Mouse (Mus musculus) G1E (cell line): ENCODE data around the gene Rgs3. TPM values are rescaled to one million over a fixed set of nuclear protein-coding genes. Genes with fewer than 3 reads are reported as not detected.

Experiments
- ATAC-seq: 2 replicates; pipeline ENCODE4 v1.8.0; 2016; ENCODE audit warnings: mild to moderate bottlenecking; ENCODE audit not compliant: insufficient number of reproducible peaks, poor library complexity, low FRiP score, severe bottlenecking; ENCODE audit errors: extremely low read depth
- DNase-seq: peaks from one replicate; pipeline ENCODE4 v3.0.0; 2012; ENCODE audit warnings: low spot score
- H3K27me3 ChIP-seq: 2 replicates; pipeline ENCODE4 v1.6.1; 2012; ENCODE audit warnings: mild to moderate bottlenecking, low read length, inconsistent platforms; ENCODE audit not compliant: insufficient read depth
- H3K36me3 ChIP-seq: replicated peaks from 2 replicates; pipeline ENCODE3; 2012; ENCODE audit warnings: mild to moderate bottlenecking, inconsistent platforms
- H3K4me1 ChIP-seq: 2 replicates; pipeline ENCODE4 v1.6.1; 2012; ENCODE audit warnings: low read depth, low read length, inconsistent platforms, mixed read lengths; ENCODE audit not compliant: insufficient read depth
- H3K4me3 ChIP-seq: 2 replicates; pipeline ENCODE4 v1.5.1; 2012; ENCODE audit warnings: low read depth, mild to moderate bottlenecking, inconsistent platforms, low read length, moderate library complexity, mixed read lengths
- H3K9me3 ChIP-seq: replicated peaks from 2 replicates; pipeline ENCODE4 v1.6.1; 2012; ENCODE audit warnings: inconsistent platforms
- CTCF ChIP-seq: IDR thresholded peaks from 2 replicates; pipeline ENCODE4 v1.5.1; 2012; ENCODE audit warnings: low read depth, low read length, inconsistent platforms, mixed read lengths
- GATA1 ChIP-seq: IDR thresholded peaks from 2 replicates; pipeline ENCODE4 v1.6.1; 2012; ENCODE audit warnings: borderline replicate concordance, low read length, inconsistent platforms, mixed read lengths
- GATA2 ChIP-seq: IDR thresholded peaks from 2 replicates; pipeline ENCODE4 v1.6.1; 2012; ENCODE audit warnings: low read depth, low read length, inconsistent platforms, borderline replicate concordance
- POLR2AphosphoS5 ChIP-seq: IDR thresholded peaks from 2 replicates; pipeline ENCODE4 v1.6.1; 2012; ENCODE audit warnings: low read depth, low read length, inconsistent platforms; ENCODE audit not compliant: insufficient replicate concordance
- TAL1 ChIP-seq: conservative IDR thresholded peaks from 2 replicates; pipeline ENCODE4 v1.6.1; 2012; ENCODE audit warnings: low read depth, low read length, inconsistent platforms, mixed read lengths
- polyA plus RNA-seq: library from polyadenylated mRNA; stranded (reverse); fragments of >175 nt; gene quantifications from 2 replicates; pipeline ENCODE4 v1.2.3, GENCODE M21; 2012
- total RNA-seq, 2 experiments: library from RNA; stranded (forward) in 1 of 2; stranded (reverse) in 1 of 2; fragments of 200-1000 nt in 1 of 2; fragments of >200 nt in 1 of 2; fragmentation: Nextera tagmentation in 1 of 2; gene quantifications; 2 replicates each; pipeline ENCODE4 v1.2.3; 2014 to 2017

The Rgs3 gene
- total and polyA plus RNA-seq, 3 experiments = 0.16 TPM; not detected in 2

DNA sequence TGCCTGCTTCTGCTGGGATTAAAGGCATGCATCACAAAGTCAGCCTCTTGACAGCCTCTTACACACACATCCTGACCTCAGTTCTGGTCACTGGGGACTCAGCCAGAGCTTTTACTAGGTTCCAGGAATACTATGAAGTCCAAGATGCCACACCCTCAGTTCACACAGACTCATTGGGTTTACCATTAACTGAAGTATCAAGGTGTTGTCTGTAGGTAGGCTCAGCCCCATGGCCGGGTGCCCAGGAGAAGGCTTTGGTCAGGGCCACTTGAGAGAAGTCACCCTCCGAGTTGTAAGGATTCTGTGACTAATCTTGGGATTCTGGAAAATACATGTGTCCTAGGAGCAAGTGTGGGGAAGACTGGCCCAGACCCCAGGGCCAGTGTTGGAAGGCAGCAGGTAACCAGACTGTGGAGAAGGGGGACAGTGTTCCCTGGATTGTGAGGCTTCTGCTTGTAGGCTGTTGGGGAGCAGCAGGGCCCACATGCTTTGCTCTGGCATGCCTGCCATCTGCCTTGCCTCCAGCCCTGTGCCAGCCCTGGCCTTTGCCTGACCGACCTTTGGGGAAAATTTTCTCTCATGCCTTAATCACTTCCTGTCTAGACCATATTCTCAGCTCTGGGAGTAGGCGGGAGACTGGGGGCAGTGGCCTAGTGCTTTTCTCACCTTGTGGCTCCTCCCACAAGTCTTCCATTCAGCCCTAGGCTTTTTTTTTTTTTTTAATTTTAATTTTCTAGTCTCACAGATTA lies 78.4 kb downstream of the Rgs3 start:
- ATAC-seq = no peak
- DNase-seq = no peak
- peaks cover 66% of the 10 kb centered on the region for H3K9me3 ChIP-seq
- no peaks in the 10 kb centered on the region for H3K4me1 ChIP-seq
- H3K36me3 ChIP-seq = no peaks in the 10 kb centered on the region
- H3K4me3 ChIP-seq = no peak overlapping the region
- TF ChIP-seq CTCF = no peak
- no peak for TF ChIP-seq POLR2AphosphoS5
- TF ChIP-seq TAL1 = no peak
- no peak for TF ChIP-seq GATA1
- TF ChIP-seq GATA2 = no peak
- H3K27me3 ChIP-seq = no peaks in the 10 kb centered on the region

DNA sequence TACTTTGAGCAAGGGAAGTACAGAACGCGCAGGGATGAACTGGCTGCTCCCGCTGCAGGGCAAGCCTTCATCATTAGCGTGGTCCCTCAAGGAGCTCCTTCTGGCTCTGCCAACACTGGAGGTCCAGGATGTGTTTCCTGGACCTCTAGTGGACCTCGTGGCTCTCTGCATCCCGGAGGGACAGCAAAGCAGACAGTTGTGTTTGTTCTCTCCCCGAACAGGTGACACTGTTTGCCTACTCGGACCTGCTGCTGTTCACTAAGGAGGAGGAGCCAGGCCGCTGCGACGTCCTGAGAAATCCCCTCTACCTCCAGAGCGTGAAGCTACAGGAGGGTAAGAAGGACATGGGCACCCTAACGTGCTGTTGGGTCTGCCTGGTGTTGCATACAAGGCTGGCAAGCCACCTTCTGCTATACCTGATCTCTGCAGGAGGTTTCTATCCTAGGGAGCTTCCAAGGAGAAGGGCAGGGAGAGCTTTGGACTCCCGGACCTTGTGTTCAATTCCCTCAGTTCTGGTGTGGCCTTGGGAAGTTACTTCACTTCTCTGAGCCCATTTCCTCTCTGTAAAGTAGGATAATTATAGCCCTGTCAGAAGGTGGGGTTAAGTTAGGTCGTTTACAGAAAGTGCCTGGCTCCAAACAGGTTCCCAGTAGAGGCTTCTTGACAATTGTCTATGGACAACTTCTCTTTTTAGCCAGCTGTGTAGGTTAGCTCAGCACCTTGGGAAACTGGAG lies 81.0 kb downstream of the Rgs3 start:
- Histone ChIP-seq H3K4me1 (no peaks in the 10 kb centered on the region), H3K27me3 (no peaks in the 10 kb centered on the region), H3K9me3 (peaks cover 69% of the 10 kb centered on the region), H3K36me3 (no peaks in the 10 kb centered on the region), H3K4me3 (no peak overlapping the region)
- DNase-seq (no peak), ATAC-seq (no peak)
- TF ChIP-seq POLR2AphosphoS5 (no peak), GATA1 (no peak), TAL1 (no peak), CTCF (no peak), GATA2 (no peak)

- H3K4me1 ChIP-seq = no peaks in the 10 kb centered on the region
- peaks cover 69% of the 10 kb centered on the region for H3K9me3 ChIP-seq
- H3K27me3 ChIP-seq = no peaks in the 10 kb centered on the region
- TF ChIP-seq GATA2 (no peak), TAL1 (no peak), POLR2AphosphoS5 (no peak), GATA1 (no peak), CTCF (no peak)
- no peak for ATAC-seq
- no peaks in the 10 kb centered on the region for H3K36me3 ChIP-seq
- DNase-seq = no peak
- no peak overlapping the region for H3K4me3 ChIP-seq
Observed at GRCm38 (mm10) chr4:62641230-62641589, 81.6 kb downstream of the Rgs3 start.

- no peak for ATAC-seq
- Histone ChIP-seq H3K4me1 (no peaks in the 10 kb centered on the region), H3K9me3 (peaks cover 69% of the 10 kb centered on the region), H3K36me3 (no peaks in the 10 kb centered on the region), H3K27me3 (no peaks in the 10 kb centered on the region), H3K4me3 (no peak overlapping the region)
- no peak for TF ChIP-seq GATA2
- TF ChIP-seq TAL1 = no peak
- no peak for TF ChIP-seq GATA1
- no peak for TF ChIP-seq CTCF
- no peak for DNase-seq
Observed at GRCm38 (mm10) chr4:62641656-62642055, 82.0 kb downstream of the Rgs3 start.

- no peaks in the 10 kb centered on the region for H3K27me3 ChIP-seq
- H3K36me3 ChIP-seq = no peaks in the 10 kb centered on the region
- H3K4me1 ChIP-seq = no peaks in the 10 kb centered on the region
- peaks cover 77% of the 10 kb centered on the region for H3K9me3 ChIP-seq
- ATAC-seq = no peak
- DNase-seq = no peak
- no peak overlapping the region for H3K4me3 ChIP-seq
- TF ChIP-seq POLR2AphosphoS5 (no peak), TAL1 (no peak), GATA1 (no peak), CTCF (no peak), GATA2 (no peak)
Observed at GRCm38 (mm10) chr4:62643401-62643800, 83.8 kb downstream of the Rgs3 start.

DNA sequence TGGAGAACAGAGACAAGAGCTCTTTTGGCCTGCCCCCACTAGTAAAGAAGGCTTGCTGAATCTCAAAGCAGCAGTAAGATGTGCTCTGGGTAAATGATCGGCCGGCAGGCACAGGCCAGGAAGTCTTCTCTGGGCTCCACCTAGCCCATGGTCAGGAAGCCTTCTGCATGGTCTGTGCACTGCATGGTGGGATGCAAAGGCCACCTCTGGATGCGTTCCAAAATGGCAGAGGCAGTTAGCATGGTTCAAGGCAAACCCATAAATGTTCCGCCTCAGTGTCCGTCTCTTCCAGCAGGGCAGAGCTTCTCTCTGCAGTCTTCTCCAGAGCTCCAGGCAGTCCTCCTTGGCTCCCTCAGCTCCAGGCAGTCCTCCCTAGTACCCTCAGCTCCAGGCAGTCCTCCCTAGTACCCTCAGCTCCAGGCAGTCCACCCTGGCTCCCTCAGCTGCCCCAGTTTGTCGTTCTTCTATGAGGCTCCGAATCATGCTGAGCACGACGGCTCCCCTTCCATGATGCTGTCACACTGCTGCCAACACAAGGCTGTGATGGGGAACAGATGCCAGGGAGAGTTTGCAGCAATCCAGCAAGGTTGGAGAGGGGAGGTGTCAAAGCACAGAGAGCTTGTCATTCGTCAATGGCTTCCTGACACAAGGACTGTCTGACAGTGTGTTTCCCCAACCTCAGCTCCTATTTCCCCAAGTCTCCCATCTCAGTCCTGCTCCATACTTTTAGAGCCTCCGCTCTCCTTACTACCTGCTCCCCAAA lies 84.6 kb downstream of the Rgs3 start:
- TF ChIP-seq GATA2 (no peak), CTCF (no peak), TAL1 (no peak), GATA1 (no peak), POLR2AphosphoS5 (no peak)
- ATAC-seq (no peak), DNase-seq (no peak)
- Histone ChIP-seq H3K36me3 (no peaks in the 10 kb centered on the region), H3K4me3 (no peak overlapping the region), H3K9me3 (peaks cover 75% of the 10 kb centered on the region), H3K4me1 (no peaks in the 10 kb centered on the region), H3K27me3 (no peaks in the 10 kb centered on the region)
